Mouse (Mus musculus): ENCODE data around the gene Cenpc1. TPM values are rescaled to one million over a fixed set of nuclear protein-coding genes. Genes with fewer than 3 reads are reported as not detected.

Gene Cenpc1
- polyA plus RNA-seq, 1 experiment from 2014 or later, result 34.9 TPM

DNA sequence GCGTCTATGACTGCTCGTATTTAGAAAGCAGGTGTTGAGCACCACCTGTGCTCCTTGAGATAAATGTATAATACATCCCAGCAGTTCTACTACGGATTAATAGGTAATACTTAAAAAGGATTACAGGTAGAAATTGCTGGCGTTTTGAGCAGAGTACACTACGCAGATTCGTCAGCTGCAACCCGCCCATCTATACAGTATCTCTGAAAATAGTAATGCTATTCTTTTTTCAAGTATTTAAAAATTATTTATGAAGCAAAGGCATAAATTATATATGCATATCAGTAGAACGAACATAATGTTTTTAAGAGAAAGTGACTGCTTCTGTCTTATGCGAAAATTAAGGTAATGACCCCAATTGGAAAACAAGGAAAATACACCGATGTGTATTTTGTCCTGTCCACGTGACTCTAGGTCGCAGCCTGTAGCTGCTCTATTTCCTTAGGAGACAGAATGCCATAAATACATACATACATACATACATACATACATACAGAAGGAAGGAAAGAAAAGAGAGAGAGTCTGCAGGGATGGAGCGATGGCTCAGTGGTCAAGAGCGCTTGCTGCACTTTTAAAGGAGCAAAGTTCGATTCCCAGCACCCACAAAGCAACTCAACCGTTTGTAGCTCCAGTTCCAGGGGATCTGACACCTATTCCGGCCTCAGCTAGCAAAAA, 630 bp upstream of the Cenpc1 start:
- Histone ChIP-seq H3K4me3 (replicated peaks; ENCODE audit: low read length) (peak overlapping the region; percentile 60), H3K36me3 (replicated peaks; ENCODE audit: control insufficient read depth, insufficient read depth) (no peaks in the 10 kb centered on the region), H3K27ac (peak overlapping the region; percentile 82), H3K9ac (peak overlapping the region; percentile 37), H3K27me3 (ENCODE audit: control insufficient read depth, insufficient read depth, low read length) (no peaks in the 10 kb centered on the region), H3K4me1 (replicated peaks; ENCODE audit: control insufficient read depth, insufficient read depth, low read length) (peaks cover 12% of the 10 kb centered on the region), H3K4me2 (replicated peaks) (peak overlapping the region; percentile 51), H3K9me3 (ENCODE audit: control insufficient read depth, low read length) (no peaks in the 10 kb centered on the region)
- 2% methylated on average over 17 of the region's 17 CpGs for WGBS
- peak; percentile 21; the same call in 1 of the 2 replicates for ATAC-seq (ENCODE audit: low FRiP score)
- DNase-seq (ENCODE audit: low spot score), result no peak

DNA sequence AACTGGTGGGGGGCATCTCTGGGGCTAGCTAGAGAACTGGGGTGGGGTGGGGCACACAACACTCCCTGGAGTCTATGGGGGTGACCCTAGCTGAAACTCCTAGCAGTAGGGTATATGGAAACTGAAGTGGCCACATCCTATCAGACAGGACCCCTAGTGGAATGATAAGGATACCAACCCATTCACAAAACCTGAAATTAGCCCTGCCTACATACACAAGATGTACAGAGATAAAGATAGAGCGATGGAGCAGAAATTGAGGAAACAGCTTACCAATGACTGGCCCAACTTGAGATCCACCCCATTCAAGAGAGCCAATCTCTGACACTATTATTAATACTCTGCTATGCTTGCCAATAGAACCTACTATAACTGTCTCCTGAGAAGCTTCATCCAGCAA, 1.9 kb downstream of the Cenpc1 start:
- 0 out of 2 replicates have a peak, but pooled peaks cover under 1% of the 10 kb centered on the region for H3K36me3 ChIP-seq (replicated peaks; ENCODE audit: control insufficient read depth, insufficient read depth)
- no peak overlapping the region for H3K27ac ChIP-seq
- peaks cover 12% of the 10 kb centered on the region for H3K4me1 ChIP-seq (replicated peaks; ENCODE audit: control insufficient read depth, insufficient read depth, low read length)
- no peak for DNase-seq (ENCODE audit: low spot score)
- WGBS, result 92% methylated on average over 1 of the region's 1 CpGs
- no peak overlapping the region for H3K4me3 ChIP-seq (replicated peaks; ENCODE audit: low read length)
- no peaks in the 10 kb centered on the region for H3K9me3 ChIP-seq (ENCODE audit: control insufficient read depth, low read length)
- no peaks in the 10 kb centered on the region for H3K27me3 ChIP-seq (ENCODE audit: control insufficient read depth, insufficient read depth, low read length)
- H3K4me2 ChIP-seq (replicated peaks), result peak overlapping the region; percentile 51
- no peak for ATAC-seq (ENCODE audit: low FRiP score)
- no peak overlapping the region for H3K9ac ChIP-seq

DNA sequence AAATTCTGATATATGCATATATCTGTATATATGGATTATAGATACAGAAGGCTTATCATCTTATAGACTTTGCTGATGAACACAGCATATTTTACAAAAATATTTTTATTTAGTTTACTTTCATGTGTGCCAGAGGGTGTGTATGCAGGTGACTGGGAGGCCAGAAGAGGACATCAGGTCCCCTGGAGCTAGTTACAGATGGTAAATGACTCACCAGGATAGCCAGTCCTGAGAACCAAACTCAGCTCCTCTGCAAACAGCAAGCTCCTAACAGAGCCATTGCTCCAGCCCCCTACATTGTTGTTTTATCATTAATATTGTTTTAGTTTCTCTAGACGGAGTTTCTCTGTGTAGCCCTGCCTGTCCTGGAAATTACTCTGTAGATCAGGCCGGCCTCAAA, 35.6 kb downstream of the Cenpc1 start:
- Histone ChIP-seq H3K4me3 (replicated peaks; ENCODE audit: low read length) (no peak overlapping the region), H3K9ac (no peak overlapping the region), H3K27ac (no peak overlapping the region), H3K27me3 (ENCODE audit: control insufficient read depth, insufficient read depth, low read length) (no peaks in the 10 kb centered on the region), H3K4me1 (replicated peaks; ENCODE audit: control insufficient read depth, insufficient read depth, low read length) (no peaks in the 10 kb centered on the region), H3K36me3 (replicated peaks; ENCODE audit: control insufficient read depth, insufficient read depth) (peaks cover 35% of the 10 kb centered on the region), H3K9me3 (ENCODE audit: control insufficient read depth, low read length) (no peaks in the 10 kb centered on the region), H3K4me2 (replicated peaks) (no peak overlapping the region)
- 79% methylated on average over 2 of the region's 2 CpGs for WGBS
- no peak for DNase-seq (ENCODE audit: low spot score)
- ATAC-seq (ENCODE audit: low FRiP score), result no peak

DNA sequence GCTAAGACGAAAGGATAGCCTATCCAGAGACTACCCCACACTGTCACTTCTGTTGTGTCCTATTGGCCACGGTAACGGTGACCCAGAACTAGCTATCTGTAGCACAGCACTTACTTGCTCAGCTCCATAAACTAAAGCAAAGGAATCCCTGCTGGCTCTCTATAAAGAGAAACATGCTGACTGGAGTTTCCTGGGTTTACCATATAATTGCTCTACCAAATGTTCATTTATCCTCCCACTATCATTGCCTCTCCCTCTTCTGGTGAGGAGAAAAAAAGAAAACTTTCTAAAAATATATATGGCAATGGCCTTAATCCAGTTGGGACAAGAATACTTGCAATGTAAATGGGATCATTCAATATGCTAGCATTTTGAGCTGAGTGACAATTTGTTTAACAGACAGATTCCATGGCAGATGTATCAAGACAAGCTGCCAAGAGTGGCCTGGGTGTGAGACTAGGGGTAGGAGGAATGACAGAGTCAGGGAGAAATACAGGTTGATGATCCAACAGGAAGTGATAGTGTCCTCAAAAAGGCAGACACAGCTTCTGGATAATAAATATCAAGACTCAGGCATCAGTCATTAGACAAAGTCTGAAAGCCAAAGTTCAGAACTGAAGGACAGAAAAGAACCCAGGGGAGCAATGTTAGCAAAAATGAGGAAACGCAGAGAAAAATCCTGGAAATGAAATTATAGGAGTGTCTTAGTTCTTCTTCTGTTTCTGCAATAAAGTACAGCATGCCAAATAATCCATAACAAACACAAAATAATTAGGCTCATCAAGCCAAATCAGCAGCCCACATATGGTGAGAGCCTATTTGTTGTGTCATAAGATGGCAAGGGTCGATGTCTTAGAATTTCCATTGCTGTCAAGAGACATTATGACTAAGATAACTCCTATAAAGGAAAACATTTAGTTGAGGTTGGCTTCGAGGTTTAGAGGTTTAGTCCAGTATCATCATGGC, 68.6 kb downstream of the Cenpc1 start:
- Histone ChIP-seq H3K4me3 (replicated peaks; ENCODE audit: low read length) (no peak overlapping the region), H3K9me3 (ENCODE audit: control insufficient read depth, low read length) (no peaks in the 10 kb centered on the region), H3K27me3 (ENCODE audit: control insufficient read depth, insufficient read depth, low read length) (no peaks in the 10 kb centered on the region), H3K4me1 (replicated peaks; ENCODE audit: control insufficient read depth, insufficient read depth, low read length) (no peaks in the 10 kb centered on the region), H3K36me3 (replicated peaks; ENCODE audit: control insufficient read depth, insufficient read depth) (no peaks in the 10 kb centered on the region), H3K9ac (no peak overlapping the region), H3K27ac (no peak overlapping the region), H3K4me2 (replicated peaks) (no peak overlapping the region)
- 82% methylated on average over 6 of the region's 6 CpGs for WGBS
- DNase-seq (ENCODE audit: low spot score) (no peak), ATAC-seq (ENCODE audit: low FRiP score) (no peak)

DNA sequence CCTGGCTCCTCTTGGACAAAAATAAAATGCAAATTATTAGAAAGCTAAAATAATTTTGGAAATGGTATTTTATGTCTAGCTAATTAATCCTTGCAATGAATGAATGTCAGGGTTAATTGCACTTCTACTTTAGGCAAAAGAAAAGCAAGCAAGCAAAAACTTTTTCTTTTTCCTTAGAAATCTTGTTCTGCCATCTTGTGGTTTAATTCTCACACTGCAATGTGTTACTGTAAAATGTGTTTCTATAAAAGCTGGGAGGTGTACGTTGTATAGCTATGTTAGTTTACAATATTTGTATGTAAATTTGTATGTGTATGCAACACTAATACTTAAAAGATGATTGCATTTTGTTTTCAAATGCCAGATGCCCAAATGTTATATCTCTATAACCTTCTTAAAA, 70.8 kb downstream of the Cenpc1 start:
- Histone ChIP-seq H3K9ac (no peak overlapping the region), H3K36me3 (replicated peaks; ENCODE audit: control insufficient read depth, insufficient read depth) (no peaks in the 10 kb centered on the region), H3K4me3 (replicated peaks; ENCODE audit: low read length) (no peak overlapping the region), H3K4me2 (replicated peaks) (no peak overlapping the region), H3K4me1 (replicated peaks; ENCODE audit: control insufficient read depth, insufficient read depth, low read length) (no peaks in the 10 kb centered on the region), H3K9me3 (ENCODE audit: control insufficient read depth, low read length) (no peaks in the 10 kb centered on the region), H3K27ac (no peak overlapping the region), H3K27me3 (ENCODE audit: control insufficient read depth, insufficient read depth, low read length) (no peaks in the 10 kb centered on the region)
- peak; percentile 71 for DNase-seq (ENCODE audit: low spot score)
- no peak for ATAC-seq (ENCODE audit: low FRiP score)
- WGBS, result 55% methylated on average over 1 of the region's 1 CpGs

DNA sequence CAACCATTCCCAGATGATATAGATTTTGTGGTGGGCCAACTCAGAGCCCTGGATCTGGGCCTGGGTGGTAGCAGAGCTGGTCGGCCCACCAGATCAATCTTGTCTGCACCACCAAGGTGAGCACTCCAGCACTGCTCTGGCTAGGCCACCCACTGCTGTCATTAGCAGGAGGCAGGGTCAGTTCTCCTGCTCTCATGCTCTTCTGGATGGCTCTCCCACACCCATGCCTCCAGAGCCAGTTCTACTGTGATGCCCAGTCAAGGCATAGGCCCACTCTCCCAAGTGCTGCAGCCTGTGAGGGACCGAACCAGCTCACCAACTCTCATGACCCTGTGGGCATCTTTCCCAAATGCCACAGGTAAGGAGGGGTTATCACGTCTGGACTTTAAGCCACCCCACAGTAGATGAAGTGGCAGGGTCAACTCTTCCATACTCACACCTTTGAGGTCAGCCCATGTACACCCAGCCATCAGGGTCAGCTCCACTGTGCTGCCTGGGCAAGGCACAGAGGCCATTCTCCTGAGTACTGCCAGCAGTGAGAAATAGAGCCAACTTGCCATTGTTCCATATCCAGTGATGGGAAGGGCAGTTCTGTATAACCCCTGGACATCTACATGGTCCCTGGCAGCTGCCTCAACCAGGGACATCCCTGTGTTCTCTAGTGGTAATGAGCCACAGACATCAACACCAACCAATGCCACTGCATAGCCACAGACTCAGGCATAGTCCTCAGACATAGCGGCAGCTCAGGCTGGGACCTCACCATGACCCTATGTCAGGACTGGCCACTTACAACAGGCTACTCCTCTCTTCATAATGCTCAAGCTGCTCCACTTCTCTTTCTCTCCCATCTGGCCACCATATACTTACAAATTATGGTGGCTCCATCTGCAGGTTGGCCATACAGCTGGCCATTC, 72.3 kb downstream of the Cenpc1 start:
- H3K36me3 ChIP-seq (replicated peaks; ENCODE audit: control insufficient read depth, insufficient read depth), result no peaks in the 10 kb centered on the region
- no peak overlapping the region for H3K27ac ChIP-seq
- H3K9me3 ChIP-seq (ENCODE audit: control insufficient read depth, low read length), result no peaks in the 10 kb centered on the region
- H3K27me3 ChIP-seq (ENCODE audit: control insufficient read depth, insufficient read depth, low read length), result no peaks in the 10 kb centered on the region
- H3K4me2 ChIP-seq (replicated peaks), result no peak overlapping the region
- whole genome bisulfite sequencing, result 88% methylated on average over 4 of the region's 4 CpGs
- H3K4me1 ChIP-seq (replicated peaks; ENCODE audit: control insufficient read depth, insufficient read depth, low read length), result no peaks in the 10 kb centered on the region
- ATAC-seq (ENCODE audit: low FRiP score) (peak; percentile 41; the same call in 1 of the 2 replicates), DNase-seq (ENCODE audit: low spot score) (no peak)
- no peak overlapping the region for H3K9ac ChIP-seq
- no peak overlapping the region for H3K4me3 ChIP-seq (replicated peaks; ENCODE audit: low read length)

DNA sequence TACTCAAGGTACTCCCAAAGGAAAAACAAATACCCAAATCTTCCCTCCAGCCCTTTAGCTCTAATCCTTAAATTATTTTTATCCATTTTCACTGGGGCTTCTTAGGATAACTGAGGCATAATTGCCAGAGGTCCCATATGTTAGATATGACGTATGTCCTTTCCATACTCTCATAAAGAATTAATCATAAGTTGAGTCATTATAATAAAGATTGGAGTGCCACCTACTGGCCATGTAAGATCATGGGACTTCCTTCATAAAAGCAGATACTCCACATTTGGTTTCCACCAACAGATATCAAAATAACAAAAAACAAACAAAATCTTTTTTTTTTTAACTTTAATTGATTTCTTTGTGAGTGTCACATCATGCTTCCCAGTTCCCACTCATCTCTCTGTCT, 73.3 kb downstream of the Cenpc1 start:
- Histone ChIP-seq H3K4me1 (replicated peaks; ENCODE audit: control insufficient read depth, insufficient read depth, low read length) (no peaks in the 10 kb centered on the region), H3K9me3 (ENCODE audit: control insufficient read depth, low read length) (no peaks in the 10 kb centered on the region), H3K36me3 (replicated peaks; ENCODE audit: control insufficient read depth, insufficient read depth) (no peaks in the 10 kb centered on the region), H3K9ac (no peak overlapping the region), H3K27ac (no peak overlapping the region), H3K4me3 (replicated peaks; ENCODE audit: low read length) (no peak overlapping the region), H3K4me2 (replicated peaks) (no peak overlapping the region), H3K27me3 (ENCODE audit: control insufficient read depth, insufficient read depth, low read length) (no peaks in the 10 kb centered on the region)
- ATAC-seq (ENCODE audit: low FRiP score) (no peak), DNase-seq (ENCODE audit: low spot score) (peak; percentile 77)
- 12% methylated on average over 1 of the region's 1 CpGs for WGBS

DNA sequence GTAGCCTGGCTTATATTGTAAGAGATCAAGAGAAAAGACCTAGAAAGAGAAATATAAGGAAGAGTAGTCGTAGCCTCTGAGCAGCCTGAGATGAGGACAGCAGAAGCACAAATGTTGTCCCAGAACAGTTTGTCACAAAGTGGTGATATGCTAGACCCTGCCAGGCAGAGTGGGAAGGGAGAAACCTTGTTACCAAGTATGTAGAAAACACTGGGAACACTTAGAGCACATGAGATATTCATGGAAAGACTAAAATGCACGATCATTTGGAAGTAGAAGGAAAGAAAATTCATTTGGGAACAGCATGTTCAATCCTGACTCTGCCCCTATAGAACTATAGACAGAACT, 77.9 kb downstream of the Cenpc1 start:
- H3K27ac ChIP-seq, result no peak overlapping the region
- no peaks in the 10 kb centered on the region for H3K4me1 ChIP-seq (replicated peaks; ENCODE audit: control insufficient read depth, insufficient read depth, low read length)
- H3K4me3 ChIP-seq (replicated peaks; ENCODE audit: low read length), result no peak overlapping the region
- no peaks in the 10 kb centered on the region for H3K36me3 ChIP-seq (replicated peaks; ENCODE audit: control insufficient read depth, insufficient read depth)
- WGBS, result 92% methylated on average over 2 of the region's 2 CpGs
- DNase-seq (ENCODE audit: low spot score) (no peak), ATAC-seq (ENCODE audit: low FRiP score) (no peak)
- H3K4me2 ChIP-seq (replicated peaks), result no peak overlapping the region
- no peaks in the 10 kb centered on the region for H3K9me3 ChIP-seq (ENCODE audit: control insufficient read depth, low read length)
- no peaks in the 10 kb centered on the region for H3K27me3 ChIP-seq (ENCODE audit: control insufficient read depth, insufficient read depth, low read length)
- no peak overlapping the region for H3K9ac ChIP-seq
